Mouse (Mus musculus) mouse trophoblast stem cell (cell line): ENCODE data around the gene Gm21103.
"Not testable (repeated sequence)": the region's sequence is repeated elsewhere in the genome, so short reads cannot be mapped to it uniquely, and the experiment has no call there.

Experiments
- in situ Hi-C, 2 experiments: fragments of 300-500 bp; cut with MseI, MboI; formaldehyde crosslinking; loops; 2 replicates in 1 of 2; 3 replicates in 1 of 2; pipeline ENCODE4 v1.15.1; 2025

Gene Gm21103

DNA sequence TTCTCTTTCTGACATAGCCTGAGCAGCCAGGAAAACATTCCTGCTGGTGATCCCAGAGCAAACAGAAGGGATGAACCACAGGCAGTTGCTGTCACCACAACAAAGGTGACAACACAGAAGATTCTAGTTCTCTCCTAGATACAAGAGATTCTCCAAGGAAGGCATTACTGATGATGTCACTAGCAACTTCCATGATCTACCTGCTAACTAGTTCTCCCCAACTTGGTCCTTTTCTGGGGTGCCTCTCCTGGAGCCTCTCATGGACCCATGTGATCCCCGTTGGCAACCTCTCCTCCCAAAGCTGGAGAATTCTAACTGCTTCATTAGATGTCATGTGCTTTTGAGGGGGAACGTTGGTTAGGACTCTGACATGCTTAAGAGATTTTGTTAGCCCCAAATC, at the start of gene Gm21103:
Gm21103 (minus strand) TSS at position 101 of the 400 bp plus-strand sequence.
- in situ Hi-C loops = not testable (repeated sequence)

- in situ Hi-C loops = not testable (repeated sequence)
These were observed 38.9 kb upstream of the Gm21103 start, which contains the start of gene Gm3618 for GRCm38 (mm10) chr14:6343578-6343977. Gene Gm3618 (minus strand): TSS chr14:6343678.

DNA sequence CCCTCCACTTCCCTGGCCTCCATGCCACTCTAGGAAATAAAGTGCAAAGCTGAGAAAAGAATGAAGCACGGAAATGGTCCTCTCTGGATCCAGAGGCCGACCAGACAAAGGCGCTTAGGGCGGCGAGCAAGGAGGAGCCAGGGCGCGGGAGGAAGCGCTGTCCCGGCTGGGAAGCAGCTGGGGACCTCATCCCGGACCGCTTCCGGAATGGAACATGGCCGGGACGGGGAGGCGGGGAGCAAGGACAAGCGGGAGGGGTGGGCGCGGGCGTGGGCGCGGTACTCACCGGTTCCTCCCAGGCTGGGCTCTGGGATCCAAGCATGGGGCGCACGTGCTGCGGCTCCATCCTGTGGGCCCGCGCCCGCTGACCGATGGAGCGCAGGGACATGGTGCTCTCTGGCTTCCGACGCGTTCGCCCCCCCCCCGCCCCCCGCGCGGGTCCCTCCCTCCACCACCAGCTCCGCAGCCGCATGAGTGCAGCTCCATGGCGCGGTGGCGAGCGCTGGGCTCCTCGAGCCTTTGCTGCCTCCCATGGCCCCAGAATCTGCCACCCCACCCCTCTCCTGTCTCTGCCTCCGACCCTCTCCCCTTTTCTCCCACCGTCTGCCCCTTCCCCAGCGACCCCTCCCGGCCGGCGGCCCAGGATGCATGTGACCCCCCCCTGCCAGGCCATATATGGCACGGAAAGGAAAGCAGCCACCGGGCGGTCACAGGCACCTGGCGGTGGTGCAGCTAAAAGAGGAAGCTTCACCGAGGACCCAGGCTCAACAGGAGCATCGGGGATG, 17.5 kb downstream of the Gm21103 start, which contains the start of gene Gm3411:
Gm3411 (minus strand) TSS at position 320 of the 785 bp plus-strand sequence.
- in situ Hi-C loops = not testable (repeated sequence)
